Mouse (Mus musculus) thymus, adult 2 months (tissue): Measurements from ENCODE around the gene Dtx1. TPM values are rescaled to one million over a fixed set of nuclear protein-coding genes. Genes with fewer than 3 reads are reported as not detected.

Experiments used
- DNase-seq: peaks from one replicate; pipeline ENCODE4 v3.0.0; 2021
- H3K27ac ChIP-seq: fragments of 200-500 bp; 2 replicates; pipeline ENCODE4 v1.5.1; 2012; ENCODE audit warnings: low read length, control low read depth; ENCODE audit not compliant: control insufficient read depth, insufficient read depth
- H3K27me3 ChIP-seq: fragments of 200-500 bp; 2 replicates; pipeline ENCODE4 v1.6.1; 2012; ENCODE audit warnings: mild to moderate bottlenecking, low read length, moderate library complexity, mixed read lengths; ENCODE audit not compliant: control insufficient read depth, insufficient read depth
- H3K36me3 ChIP-seq: fragments of 200-500 bp; 2 replicates; pipeline ENCODE4 v1.6.1; 2012; ENCODE audit warnings: mild to moderate bottlenecking, low read length, moderate library complexity; ENCODE audit not compliant: control insufficient read depth, insufficient read depth
- H3K4me1 ChIP-seq: fragments of 200-500 bp; replicated peaks from 2 replicates; pipeline ENCODE4 v1.6.1; 2012; ENCODE audit warnings: low read length; ENCODE audit not compliant: control insufficient read depth, insufficient read depth
- H3K4me3 ChIP-seq: fragments of 200-500 bp; 2 replicates; pipeline ENCODE4 v1.5.1; 2012; ENCODE audit warnings: mild to moderate bottlenecking, low read length, control low read depth, moderate library complexity; ENCODE audit not compliant: control insufficient read depth, insufficient read depth
- CTCF ChIP-seq: fragments of 200-500 bp; IDR thresholded peaks from 2 replicates; pipeline ENCODE4 v1.5.1; 2012; ENCODE audit warnings: mild to moderate bottlenecking, control low read depth, low read length, moderate library complexity, borderline replicate concordance; ENCODE audit not compliant: control insufficient read depth, poor library complexity, insufficient read depth; ENCODE audit errors: extremely low read depth
- POLR2A ChIP-seq: fragments of 200-500 bp; IDR thresholded peaks from 2 replicates; pipeline ENCODE4 v1.6.1; 2012; ENCODE audit warnings: mild to moderate bottlenecking, low read length, control low read depth, moderate library complexity; ENCODE audit not compliant: control insufficient read depth, poor library complexity, insufficient read depth; ENCODE audit errors: extremely low read depth
- WGBS: fragments of 180-500 bp; shearing (Covaris S2); methylation state at CpG from one replicate; pipeline ENCODE4 v1.1.7; 2018; 5-methylcytosine and 5-hydroxymethylcytosine counted together
- polyA plus RNA-seq: library from polyadenylated mRNA; depleted of rRNA; stranded (reverse); fragments of >200 nt; gene quantifications from 2 replicates; pipeline ENCODE4 v1.2.3, GENCODE M21; 2012

Dtx1 gene
- polyA plus RNA-seq, 1 experiment, result 66.6 TPM

GRCm38 (mm10) chr5:120706976-120707375 lies 4.8 kb downstream of the Dtx1 start:
- Histone ChIP-seq H3K36me3 (no peaks in the 10 kb centered on the region), H3K27ac (no peak overlapping the region), H3K27me3 (no peaks in the 10 kb centered on the region; the same call in 1 of the 2 replicates), H3K4me3 (no peak overlapping the region), H3K4me1 (peaks cover 23% of the 10 kb centered on the region)
- TF ChIP-seq CTCF (no peak), POLR2A (no peak)
- 77% methylated on average over 13 of the region's 13 CpGs for WGBS
- DNase-seq, result no peak

DNA sequence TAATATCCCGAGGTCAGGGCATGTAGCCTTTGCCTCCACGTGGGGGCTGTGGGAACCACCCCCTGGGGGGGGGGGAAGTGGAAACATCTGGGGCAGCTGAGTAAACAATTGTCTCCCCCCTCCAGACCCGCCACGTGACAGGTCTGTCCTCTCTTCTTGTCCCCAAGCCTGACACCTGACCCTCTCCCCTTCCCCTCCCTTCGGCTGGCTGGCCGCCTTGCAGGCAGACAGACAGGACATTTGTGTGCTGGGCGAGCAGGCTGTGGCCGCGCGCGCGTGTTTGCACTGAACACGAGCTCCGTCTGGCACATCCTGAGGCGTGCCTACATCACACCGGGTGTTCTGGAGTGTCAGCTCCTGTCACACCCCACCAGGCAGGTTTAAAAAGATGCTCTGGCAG lies 5.2 kb downstream of the Dtx1 start:
- H3K4me1 ChIP-seq, result peaks cover 19% of the 10 kb centered on the region
- H3K36me3 ChIP-seq, result no peaks in the 10 kb centered on the region
- 48% methylated on average over 16 of the region's 16 CpGs for WGBS
- no peaks in the 10 kb centered on the region; the same call in 1 of the 2 replicates for H3K27me3 ChIP-seq
- no peak overlapping the region for H3K4me3 ChIP-seq
- H3K27ac ChIP-seq, result no peak overlapping the region
- no peak for DNase-seq
- TF ChIP-seq POLR2A (no peak), CTCF (no peak)

DNA sequence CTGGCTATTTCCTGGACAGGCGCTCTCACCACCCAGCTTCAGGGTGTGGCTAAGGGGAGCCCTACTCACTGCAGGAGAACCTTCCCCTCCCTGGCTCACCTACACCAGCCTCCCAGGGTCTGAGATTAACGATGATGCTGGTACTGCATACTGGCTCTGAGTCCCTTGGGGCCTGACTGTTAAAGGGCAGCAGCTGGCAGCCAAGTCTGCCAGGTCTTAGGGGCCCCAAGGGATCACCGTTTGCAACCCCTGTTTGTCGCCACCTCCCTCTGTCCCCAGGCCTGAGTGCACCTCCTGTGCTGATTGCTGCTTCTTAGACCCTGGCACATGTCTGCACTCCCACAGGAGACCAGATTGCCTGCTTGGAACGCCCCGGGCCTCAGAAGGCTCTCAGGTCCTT lies 7.3 kb downstream of the Dtx1 start:
- H3K27ac ChIP-seq, result no peak overlapping the region
- WGBS, result 79% methylated on average over 6 of the region's 6 CpGs
- H3K36me3 ChIP-seq, result no peaks in the 10 kb centered on the region
- H3K4me3 ChIP-seq, result no peak overlapping the region
- DNase-seq, result no peak
- no peaks in the 10 kb centered on the region for H3K27me3 ChIP-seq
- H3K4me1 ChIP-seq, result peaks cover 4% of the 10 kb centered on the region; the same call in 1 of the 2 replicates
- TF ChIP-seq CTCF (no peak), POLR2A (no peak)

DNA sequence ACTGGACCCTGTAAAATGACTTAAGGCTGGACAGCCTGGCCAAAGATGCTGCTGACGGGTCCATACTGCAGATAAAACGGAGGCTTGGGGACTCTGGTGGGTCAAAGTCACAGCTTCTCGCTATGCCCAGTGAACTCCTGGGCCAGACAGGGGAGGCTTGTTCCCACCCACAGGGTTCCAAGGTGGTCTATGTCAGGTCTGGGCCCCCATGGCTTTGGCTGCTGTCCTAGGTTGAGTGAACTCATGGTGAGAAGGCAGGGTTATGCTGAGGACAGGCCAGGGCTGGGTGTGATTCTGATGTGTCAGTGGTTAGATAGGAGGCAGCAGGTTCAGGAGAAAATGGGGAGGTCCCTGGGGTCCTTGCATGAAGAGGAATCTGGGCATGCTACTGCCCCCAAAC lies 8.1 kb downstream of the Dtx1 start:
- H3K4me3 ChIP-seq, result no peak overlapping the region
- H3K27me3 ChIP-seq, result no peaks in the 10 kb centered on the region
- no peaks in the 10 kb centered on the region for H3K36me3 ChIP-seq
- TF ChIP-seq POLR2A (no peak), CTCF (no peak)
- H3K4me1 ChIP-seq, result peaks cover 4% of the 10 kb centered on the region; the same call in 1 of the 2 replicates
- H3K27ac ChIP-seq, result no peak overlapping the region
- 94% methylated on average over 3 of the region's 3 CpGs for WGBS
- no peak for DNase-seq

DNA sequence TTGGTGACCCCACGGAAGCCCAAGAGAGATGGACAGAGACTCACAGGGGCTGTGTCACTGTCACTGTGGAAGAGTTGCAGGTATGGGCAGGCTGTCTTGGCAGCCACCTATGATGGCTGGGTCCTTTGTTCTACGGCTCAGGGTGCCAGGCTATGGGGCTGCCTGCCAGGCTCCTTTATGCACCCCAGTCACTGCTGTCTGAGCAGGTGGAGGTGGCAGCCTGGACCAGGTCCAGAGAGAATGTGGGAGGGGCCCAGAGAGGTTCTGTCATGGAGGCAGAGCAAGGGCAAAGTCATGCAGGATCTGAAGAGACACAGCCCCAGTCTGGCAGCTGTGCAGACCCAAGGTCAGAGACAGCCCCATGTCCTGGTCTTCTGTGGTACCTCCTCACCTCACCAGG lies 8.8 kb downstream of the Dtx1 start:
- no peaks in the 10 kb centered on the region for H3K36me3 ChIP-seq
- no peak overlapping the region for H3K27ac ChIP-seq
- peaks cover 4% of the 10 kb centered on the region; the same call in 1 of the 2 replicates for H3K4me1 ChIP-seq
- WGBS, result 80% methylated on average over 2 of the region's 2 CpGs
- H3K4me3 ChIP-seq, result no peak overlapping the region
- DNase-seq, result no peak
- H3K27me3 ChIP-seq, result no peaks in the 10 kb centered on the region
- TF ChIP-seq POLR2A (no peak), CTCF (no peak)

- TF ChIP-seq CTCF (no peak), POLR2A (no peak)
- WGBS, result 96% methylated on average over 4 of the region's 4 CpGs
- Histone ChIP-seq H3K36me3 (no peaks in the 10 kb centered on the region), H3K27me3 (no peaks in the 10 kb centered on the region), H3K27ac (no peak overlapping the region), H3K4me3 (no peak overlapping the region), H3K4me1 (peaks cover 4% of the 10 kb centered on the region; the same call in 1 of the 2 replicates)
- DNase-seq, result no peak
These were observed 9.3 kb downstream of the Dtx1 start for GRCm38 (mm10) chr5:120702421-120702820.
